Mouse (Mus musculus) mammary gland, adult 2 months (tissue): ENCODE results near the gene Tdrd9. TPM values are rescaled to one million over a fixed set of nuclear protein-coding genes. Genes with fewer than 3 reads are reported as not detected.

Experiments
- polyA plus RNA-seq: library from polyadenylated mRNA; depleted of rRNA; stranded (reverse); fragments of >200 nt; gene quantifications from 2 replicates; pipeline ENCODE4 v1.2.3, GENCODE M21; 2012; ENCODE audit warnings: low replicate concordance; rRNA removed

Tdrd9 gene
- polyA plus RNA-seq: 0.13 TPM in 1 of 2 replicates, not detected in the other

DNA sequence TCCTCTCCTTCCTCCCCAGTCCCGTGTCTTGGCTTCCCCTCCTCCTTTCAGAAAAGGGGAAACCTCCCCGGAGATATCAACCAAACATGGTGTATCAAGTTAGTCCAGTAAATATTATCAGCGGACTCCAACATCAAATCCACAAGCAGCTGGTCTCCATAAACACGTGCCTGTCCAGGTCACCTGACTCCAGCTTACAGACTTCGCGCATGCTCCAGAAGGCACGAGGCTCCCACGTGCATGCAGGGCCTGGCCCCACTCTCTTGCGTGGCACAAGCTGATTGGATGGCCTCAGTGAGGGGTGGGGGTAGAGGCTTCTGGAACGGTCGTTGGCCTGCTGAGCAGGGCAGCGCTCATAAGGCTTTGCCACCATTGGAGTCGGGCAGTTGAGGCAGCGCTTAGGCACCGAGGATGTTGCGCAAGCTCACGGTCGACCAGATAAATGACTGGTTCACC is at the start of gene Tdrd9:
Tdrd9 (plus strand) TSS at position 329 of the 456 bp plus-strand sequence.

DNA sequence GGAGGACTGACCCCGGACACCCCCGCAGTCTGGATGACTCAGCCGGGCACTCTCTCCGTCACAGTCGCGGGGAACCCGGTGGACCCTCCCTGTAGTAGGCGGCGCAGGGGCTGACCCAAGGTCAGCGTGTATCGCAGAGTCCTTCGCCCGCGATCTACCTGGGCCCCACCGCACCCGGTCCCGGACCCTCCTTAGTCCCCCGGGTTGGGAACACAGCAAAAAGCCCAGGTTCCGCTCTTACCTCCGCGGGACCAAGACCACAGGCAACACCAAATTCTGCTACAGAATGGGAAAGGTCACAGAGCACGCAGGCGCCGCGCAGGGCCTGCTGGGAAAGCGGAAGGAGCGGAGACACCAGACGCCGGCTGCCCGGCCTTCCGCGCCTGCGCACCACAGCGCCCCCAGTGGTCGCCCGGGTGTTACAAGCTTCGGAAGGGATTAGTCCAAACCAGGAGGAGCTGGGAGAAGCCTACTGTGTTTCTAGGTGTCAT is 4.6 kb upstream of the Tdrd9 start, which contains the start of gene Atp5mpl:
Atp5mpl (minus strand) TSS at position 295 of the 491 bp plus-strand sequence.

DNA sequence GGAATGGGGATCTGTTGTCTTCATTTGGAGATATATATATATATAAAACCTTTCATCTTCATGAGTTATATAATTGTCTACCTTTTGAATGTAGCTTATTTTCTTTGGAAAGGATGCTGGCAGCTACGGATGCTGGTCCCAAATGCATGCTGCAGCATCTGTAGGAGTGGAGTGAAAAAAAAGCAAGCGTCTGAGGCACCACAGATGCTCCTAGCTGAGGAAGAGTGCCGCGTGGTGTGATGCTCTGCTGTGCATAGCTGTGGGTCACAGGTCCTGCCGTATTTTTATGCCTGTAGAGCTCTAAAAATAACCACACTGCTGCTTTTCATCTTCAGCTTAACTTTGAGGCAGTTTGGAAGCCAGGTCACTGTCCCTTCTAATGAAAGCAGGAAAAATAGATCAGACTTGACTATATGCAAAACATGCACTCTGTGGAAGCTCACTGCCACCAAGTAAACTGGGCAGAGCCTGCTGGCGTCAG is 9.6 kb downstream of the Tdrd9 start, which contains the start of gene Rd3l:
Rd3l (minus strand) TSS at position 431 of the 481 bp plus-strand sequence.

DNA sequence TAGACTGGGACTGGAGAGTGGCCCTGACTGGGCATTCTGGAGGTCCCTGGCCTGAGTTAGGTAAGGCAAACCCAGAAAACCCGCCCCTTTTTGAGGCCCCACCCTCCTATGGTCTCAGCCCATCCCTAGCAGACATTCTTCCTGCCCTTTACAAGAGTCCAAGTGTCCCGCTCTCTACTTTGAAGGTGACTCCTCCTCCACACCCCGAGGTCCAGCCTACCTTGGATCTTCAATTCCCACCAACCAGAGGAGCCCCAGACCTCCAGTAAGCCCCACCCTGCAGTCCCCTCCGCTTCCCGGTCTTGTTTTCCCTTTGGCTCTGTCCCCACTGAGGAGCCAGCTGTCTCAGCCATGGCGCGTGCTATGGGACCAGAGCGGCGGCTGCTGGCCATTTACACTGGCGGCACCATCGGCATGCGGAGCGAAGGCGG is 135.2 kb downstream of the Tdrd9 start, which contains the start of gene Aspg:
Aspg (plus strand) TSS at position 139 of the 431 bp plus-strand sequence.

Other genes starting within 250 kb of the Tdrd9 start
- 53.6 and 58.4 TPM in 2 replicates for gene Klc1, start 212.7 kb upstream of the Tdrd9 start, polyA plus RNA-seq
- 11.3 and 15.8 TPM in 2 replicates for gene Xrcc3, start 157.7 kb upstream of the Tdrd9 start, polyA plus RNA-seq
- gene Zfyve21, start 157.4 kb upstream of the Tdrd9 start, polyA plus RNA-seq: 51.0 and 75.3 TPM in 2 replicates
- 14.4 and 15.0 TPM in 2 replicates for gene Ppp1r13b, start 63.4 kb upstream of the Tdrd9 start, polyA plus RNA-seq
- 18.4 and 53.3 TPM in 2 replicates for gene Atp5mpl, start 4.6 kb upstream of the Tdrd9 start, polyA plus RNA-seq
- gene Rd3l, start 9.8 kb downstream of the Tdrd9 start, polyA plus RNA-seq: not detected in 2 replicates
- gene Aspg, start 135.1 kb downstream of the Tdrd9 start, polyA plus RNA-seq: 45.6 and 59.7 TPM in 2 replicates
- gene Kif26a, start 174.6 kb downstream of the Tdrd9 start, polyA plus RNA-seq: 8.4 and 16.5 TPM in 2 replicates